Mouse (Mus musculus): ENCODE measurements around the gene Hist2h3b. TPM values are rescaled to one million over a fixed set of nuclear protein-coding genes. Genes with fewer than 3 reads are reported as not detected.

Hist2h3b gene
- polyA plus RNA-seq, 1 experiment, result 11.3 TPM

DNA sequence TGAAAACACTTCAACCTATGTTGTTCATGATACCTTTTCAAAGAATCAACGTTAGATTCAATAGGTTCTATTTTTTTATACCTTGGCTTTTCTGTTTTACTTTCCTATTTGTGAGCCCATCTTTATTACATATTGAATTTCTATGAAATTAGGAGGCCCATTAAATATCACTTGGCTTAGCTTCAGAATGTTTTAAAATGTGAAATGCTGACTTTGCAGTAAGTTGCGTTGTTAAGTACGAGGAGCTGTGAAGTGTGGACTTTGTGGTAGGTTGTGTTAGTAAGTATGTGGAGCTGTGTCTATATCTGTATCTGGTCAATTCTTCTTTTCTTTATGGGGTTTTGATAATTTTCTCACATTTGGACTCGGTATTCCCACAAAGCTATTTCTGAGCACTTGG is 29.9 kb downstream of the Hist2h3b start:
- no peaks in the 10 kb centered on the region for H3K79me3 ChIP-seq (ENCODE audit: low read depth)
- no peak overlapping the region for H3K4me3 ChIP-seq (ENCODE audit: insufficient read depth, poor library complexity, severe bottlenecking)
- no peak overlapping the region for H3ac ChIP-seq (ENCODE audit: control insufficient read depth, insufficient read length, low read depth)
- no peaks in the 10 kb centered on the region for H3K36me3 ChIP-seq (ENCODE audit: control insufficient read depth, insufficient read depth)
- H3K79me2 ChIP-seq (ENCODE audit: control insufficient read depth, insufficient read depth), result no peaks in the 10 kb centered on the region
- peaks cover 6% of the 10 kb centered on the region for H3K27me3 ChIP-seq (ENCODE audit: control insufficient read depth, insufficient read depth, insufficient read length)
- no peak for TF ChIP-seq CEBPB (IDR thresholded peaks at IDR 0.05; ENCODE audit: low read depth)
- TF ChIP-seq FOSL1 (IDR thresholded peaks at IDR 0.05; ENCODE audit: insufficient read depth, low read length, poor library complexity, severe bottlenecking), result no peak
- no peak for TF ChIP-seq MYOD1 (IDR thresholded peaks at IDR 0.05; ENCODE audit: control insufficient read depth, insufficient read length, low read depth)
- TF ChIP-seq CTCF (IDR thresholded peaks at IDR 0.05; ENCODE audit: control insufficient read depth, insufficient read depth, insufficient read length), result no peak
- no peak for TF ChIP-seq USF1 (IDR thresholded peaks at IDR 0.05; ENCODE audit: low read depth)
- no peak for TF ChIP-seq MAX (IDR thresholded peaks at IDR 0.05)
- no peak for TF ChIP-seq MYOG (IDR thresholded peaks at IDR 0.05; ENCODE audit: control insufficient read depth, extremely low read depth, insufficient read length)

DNA sequence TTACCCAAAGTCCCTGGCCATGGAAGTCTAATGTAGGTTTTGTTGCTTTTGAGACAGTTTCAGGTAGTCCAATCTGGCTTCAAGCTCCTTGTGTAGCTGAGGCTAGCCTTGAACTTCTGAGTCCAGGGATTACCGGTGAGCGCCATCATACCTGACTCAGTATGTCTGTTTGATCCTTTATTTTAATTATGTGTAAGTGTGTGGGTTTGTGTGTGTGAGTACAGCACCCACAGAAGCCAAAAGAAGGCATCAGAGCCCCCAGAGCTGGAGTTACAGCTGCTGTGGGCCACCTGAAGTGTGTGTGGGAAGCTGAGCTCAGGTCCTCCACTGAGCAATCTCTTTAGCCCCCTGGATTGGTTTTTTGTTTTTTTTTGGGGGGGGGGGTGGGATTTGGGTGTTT is 31.1 kb downstream of the Hist2h3b start:
- TF ChIP-seq CTCF (IDR thresholded peaks at IDR 0.05; ENCODE audit: control insufficient read depth, insufficient read depth, insufficient read length), result no peak
- no peaks in the 10 kb centered on the region for H3K27me3 ChIP-seq (ENCODE audit: control insufficient read depth, insufficient read depth, insufficient read length)
- no peaks in the 10 kb centered on the region for H3K36me3 ChIP-seq (ENCODE audit: control insufficient read depth, insufficient read depth)
- H3K4me3 ChIP-seq (ENCODE audit: insufficient read depth, poor library complexity, severe bottlenecking), result no peak overlapping the region
- H3K79me2 ChIP-seq (ENCODE audit: control insufficient read depth, insufficient read depth), result no peaks in the 10 kb centered on the region
- no peaks in the 10 kb centered on the region for H3K79me3 ChIP-seq (ENCODE audit: low read depth)
- H3ac ChIP-seq (ENCODE audit: control insufficient read depth, insufficient read length, low read depth), result no peak overlapping the region

DNA sequence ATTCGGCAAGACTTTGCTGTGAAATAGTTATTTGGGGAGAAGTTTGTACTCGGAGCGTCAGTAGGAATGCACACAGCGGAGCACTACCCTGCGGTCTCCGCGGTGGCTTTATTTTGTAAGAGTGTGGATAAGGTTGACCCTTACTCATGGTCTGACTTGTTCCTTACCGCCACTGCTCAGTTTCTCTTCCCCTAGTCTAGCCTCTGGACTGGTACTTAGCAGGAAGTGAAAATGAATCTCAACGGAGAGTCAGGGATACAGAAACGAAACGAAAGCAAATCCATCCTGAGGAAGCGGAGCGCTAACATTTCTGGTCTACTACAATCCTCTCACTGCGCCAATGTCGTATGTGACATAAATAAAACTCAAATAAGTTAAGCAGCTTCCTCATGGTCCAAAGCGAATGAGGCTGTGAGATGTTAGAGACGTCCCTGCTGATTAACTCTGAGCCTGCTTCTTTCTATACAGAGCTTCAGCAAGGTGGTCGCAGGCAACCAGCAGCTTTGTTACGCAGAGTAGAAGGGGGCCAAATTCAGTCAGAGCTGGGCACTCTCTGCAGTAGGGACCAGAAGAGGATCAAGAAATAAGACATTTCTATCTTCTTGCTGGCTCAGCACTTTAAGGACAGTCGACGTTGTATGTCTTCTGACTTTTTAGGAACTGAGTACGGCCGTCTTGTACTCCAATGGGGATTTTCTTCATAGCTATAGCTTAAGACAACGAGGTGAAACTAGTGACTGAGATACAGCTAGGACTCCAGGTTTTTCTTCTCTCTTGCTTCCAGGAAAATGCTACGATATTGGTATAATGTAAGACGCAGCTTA is 32.5 kb downstream of the Hist2h3b start:
- Histone ChIP-seq H3ac (ENCODE audit: control insufficient read depth, insufficient read length, low read depth) (no peak overlapping the region), H3K4me3 (ENCODE audit: insufficient read depth, poor library complexity, severe bottlenecking) (no peak overlapping the region), H3K79me3 (ENCODE audit: low read depth) (no peaks in the 10 kb centered on the region), H3K79me2 (ENCODE audit: control insufficient read depth, insufficient read depth) (no peaks in the 10 kb centered on the region), H3K36me3 (ENCODE audit: control insufficient read depth, insufficient read depth) (no peaks in the 10 kb centered on the region), H3K27me3 (ENCODE audit: control insufficient read depth, insufficient read depth, insufficient read length) (no peaks in the 10 kb centered on the region)
- TF ChIP-seq MYOG (IDR thresholded peaks at IDR 0.05; ENCODE audit: control insufficient read depth, extremely low read depth, insufficient read length) (no peak), FOSL1 (IDR thresholded peaks at IDR 0.05; ENCODE audit: insufficient read depth, low read length, poor library complexity, severe bottlenecking) (no peak), MAX (IDR thresholded peaks at IDR 0.05) (no peak), MYOD1 (IDR thresholded peaks at IDR 0.05; ENCODE audit: control insufficient read depth, insufficient read length, low read depth) (no peak), CEBPB (IDR thresholded peaks at IDR 0.05; ENCODE audit: low read depth) (no peak), USF1 (IDR thresholded peaks at IDR 0.05; ENCODE audit: low read depth) (no peak), CTCF (IDR thresholded peaks at IDR 0.05; ENCODE audit: control insufficient read depth, insufficient read depth, insufficient read length) (no peak)

DNA sequence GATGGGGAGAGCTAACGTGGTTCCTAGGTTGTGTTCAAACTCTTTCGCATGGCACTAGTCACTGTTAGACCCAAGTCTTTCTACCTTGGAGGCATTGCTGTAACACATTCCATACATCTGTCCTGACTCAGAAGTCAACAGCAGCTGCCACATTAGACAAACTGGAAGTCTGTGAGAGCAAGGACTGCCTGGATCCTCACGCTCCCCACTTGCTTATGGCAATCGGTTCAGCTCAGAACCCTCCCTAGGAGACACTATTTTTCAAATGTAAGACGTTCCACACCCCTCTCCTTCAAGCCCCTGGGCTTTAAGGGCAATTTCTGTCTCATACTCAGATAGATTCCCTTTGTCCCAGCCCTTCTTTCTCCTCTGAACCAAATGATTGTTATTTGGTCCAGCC is 33.6 kb downstream of the Hist2h3b start:
- TF ChIP-seq CTCF (IDR thresholded peaks at IDR 0.05; ENCODE audit: control insufficient read depth, insufficient read depth, insufficient read length), result no peak
- TF ChIP-seq MAX (IDR thresholded peaks at IDR 0.05), result no peak
- Histone ChIP-seq H3K4me3 (ENCODE audit: insufficient read depth, poor library complexity, severe bottlenecking) (no peak overlapping the region), H3K27me3 (ENCODE audit: control insufficient read depth, insufficient read depth, insufficient read length) (no peaks in the 10 kb centered on the region), H3K79me2 (ENCODE audit: control insufficient read depth, insufficient read depth) (no peaks in the 10 kb centered on the region), H3K79me3 (ENCODE audit: low read depth) (no peaks in the 10 kb centered on the region), H3ac (ENCODE audit: control insufficient read depth, insufficient read length, low read depth) (no peak overlapping the region), H3K36me3 (ENCODE audit: control insufficient read depth, insufficient read depth) (no peaks in the 10 kb centered on the region)

DNA sequence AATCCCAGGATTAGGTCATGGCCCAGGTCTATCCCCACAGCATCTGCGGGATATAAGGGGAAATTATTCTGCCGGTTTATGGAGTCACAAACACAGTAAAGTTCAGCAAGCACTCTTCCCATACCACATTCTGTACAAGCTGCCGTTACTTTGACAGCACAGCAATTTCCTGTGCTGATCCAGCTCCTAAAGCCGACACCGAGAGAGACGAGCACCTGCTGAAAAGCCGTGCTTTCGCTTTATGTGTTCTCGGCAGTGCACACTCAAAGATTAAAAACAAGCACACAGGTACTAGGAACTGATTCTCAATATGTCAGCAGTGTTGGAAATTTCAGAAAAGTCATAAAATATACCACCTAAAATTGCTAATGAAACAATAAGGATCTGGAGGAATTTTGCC is 38.1 kb downstream of the Hist2h3b start:
- no peak overlapping the region for H3ac ChIP-seq (ENCODE audit: control insufficient read depth, insufficient read length, low read depth)
- H3K27me3 ChIP-seq (ENCODE audit: control insufficient read depth, insufficient read depth, insufficient read length), result no peaks in the 10 kb centered on the region
- no peak overlapping the region for H3K4me3 ChIP-seq (ENCODE audit: insufficient read depth, poor library complexity, severe bottlenecking)
- TF ChIP-seq MYOG (IDR thresholded peaks at IDR 0.05; ENCODE audit: control insufficient read depth, extremely low read depth, insufficient read length) (no peak), CEBPB (IDR thresholded peaks at IDR 0.05; ENCODE audit: low read depth) (no peak), CTCF (IDR thresholded peaks at IDR 0.05; ENCODE audit: control insufficient read depth, insufficient read depth, insufficient read length) (no peak), FOSL1 (IDR thresholded peaks at IDR 0.05; ENCODE audit: insufficient read depth, low read length, poor library complexity, severe bottlenecking) (no peak), MAX (IDR thresholded peaks at IDR 0.05) (no peak), MYOD1 (IDR thresholded peaks at IDR 0.05; ENCODE audit: control insufficient read depth, insufficient read length, low read depth) (no peak), USF1 (IDR thresholded peaks at IDR 0.05; ENCODE audit: low read depth) (no peak)
- H3K79me2 ChIP-seq (ENCODE audit: control insufficient read depth, insufficient read depth), result no peaks in the 10 kb centered on the region
- no peaks in the 10 kb centered on the region for H3K36me3 ChIP-seq (ENCODE audit: control insufficient read depth, insufficient read depth)
- H3K79me3 ChIP-seq (ENCODE audit: low read depth), result no peaks in the 10 kb centered on the region

DNA sequence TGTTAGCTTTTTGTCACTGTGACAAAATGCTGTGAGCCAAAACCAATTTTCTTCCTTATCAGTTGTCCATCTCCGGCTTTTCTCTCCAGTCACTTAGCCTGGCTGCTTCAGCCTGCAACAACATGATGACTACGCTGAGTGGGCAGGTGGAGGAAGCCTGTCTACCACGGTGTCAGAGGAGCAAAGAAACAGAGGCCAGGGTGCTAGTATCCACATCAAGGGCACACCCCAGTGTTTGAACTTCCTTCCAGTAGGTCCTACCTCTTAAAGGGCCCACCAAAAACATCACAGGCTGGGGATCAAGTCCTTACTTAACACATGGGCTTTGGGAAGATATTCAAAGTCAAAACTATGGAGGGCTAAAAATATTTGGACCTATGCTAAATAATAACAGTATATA is 41.0 kb downstream of the Hist2h3b start:
- no peaks in the 10 kb centered on the region for H3K27me3 ChIP-seq (ENCODE audit: control insufficient read depth, insufficient read depth, insufficient read length)
- no peaks in the 10 kb centered on the region for H3K79me2 ChIP-seq (ENCODE audit: control insufficient read depth, insufficient read depth)
- H3ac ChIP-seq (ENCODE audit: control insufficient read depth, insufficient read length, low read depth), result no peak overlapping the region
- no peaks in the 10 kb centered on the region for H3K79me3 ChIP-seq (ENCODE audit: low read depth)
- H3K36me3 ChIP-seq (ENCODE audit: control insufficient read depth, insufficient read depth), result no peaks in the 10 kb centered on the region
- TF ChIP-seq FOSL1 (IDR thresholded peaks at IDR 0.05; ENCODE audit: insufficient read depth, low read length, poor library complexity, severe bottlenecking), result no peak
- no peak for TF ChIP-seq MAX (IDR thresholded peaks at IDR 0.05)
- TF ChIP-seq USF1 (IDR thresholded peaks at IDR 0.05; ENCODE audit: low read depth), result no peak
- no peak for TF ChIP-seq CTCF (IDR thresholded peaks at IDR 0.05; ENCODE audit: control insufficient read depth, insufficient read depth, insufficient read length)
- TF ChIP-seq MYOD1 (IDR thresholded peaks at IDR 0.05; ENCODE audit: control insufficient read depth, insufficient read length, low read depth), result no peak
- no peak for TF ChIP-seq MYOG (IDR thresholded peaks at IDR 0.05; ENCODE audit: control insufficient read depth, extremely low read depth, insufficient read length)
- no peak for TF ChIP-seq CEBPB (IDR thresholded peaks at IDR 0.05; ENCODE audit: low read depth)
- H3K4me3 ChIP-seq (ENCODE audit: insufficient read depth, poor library complexity, severe bottlenecking), result no peak overlapping the region
